Mouse (Mus musculus): ENCODE results near the gene Oxa1l. TPM values are rescaled to one million over a fixed set of nuclear protein-coding genes. Genes with fewer than 3 reads are reported as not detected.

The Oxa1l gene
- polyA plus RNA-seq, 1 experiment from 2014 or later, result 53.2 TPM

DNA sequence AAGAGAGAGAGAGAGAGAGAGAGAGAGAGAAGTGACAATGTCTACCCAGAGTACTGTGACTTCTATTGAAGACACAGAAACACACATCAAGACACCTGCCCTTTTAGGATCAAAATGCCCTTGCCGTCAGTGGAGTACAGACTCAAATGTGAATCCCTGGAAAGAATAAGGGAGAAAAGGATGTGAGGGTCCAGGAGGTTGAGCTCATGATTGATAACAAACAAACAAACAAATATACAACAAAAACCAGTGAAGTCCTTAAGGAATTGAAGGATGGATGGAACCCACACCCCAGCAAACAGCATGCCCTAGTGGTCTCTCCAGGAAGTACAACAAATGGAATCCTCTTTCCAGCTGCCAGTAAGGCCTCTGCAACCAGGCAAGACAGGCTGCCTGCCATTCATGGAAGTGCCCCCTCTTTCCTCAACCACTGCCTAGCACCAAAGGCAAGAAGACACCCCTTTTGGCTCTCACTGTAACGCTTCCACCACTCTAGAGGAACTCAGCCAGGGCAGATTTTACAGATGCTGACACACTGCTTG, 52.1 kb downstream of the Oxa1l start:
- Histone ChIP-seq H3K36me3 (no peaks in the 10 kb centered on the region), H3K9ac (no peak overlapping the region), H3K4me3 (peak overlapping the region; percentile 30; the same call in 1 of the 2 replicates), H3K4me2 (peak overlapping the region; percentile 56), H3K27ac (peak overlapping the region; percentile 46; the same call in 1 of the 2 replicates), H3K9me3 (replicated peaks) (no peaks in the 10 kb centered on the region), H3K27me3 (no peaks in the 10 kb centered on the region), H3K4me1 (replicated peaks) (peaks cover 51% of the 10 kb centered on the region)
- WGBS, result 48% methylated on average over 2 of the region's 2 CpGs
- ATAC-seq (replicated peaks; ENCODE audit: insufficient number of reproducible peaks, insufficient read depth, low FRiP score, low read depth), result no peak

DNA sequence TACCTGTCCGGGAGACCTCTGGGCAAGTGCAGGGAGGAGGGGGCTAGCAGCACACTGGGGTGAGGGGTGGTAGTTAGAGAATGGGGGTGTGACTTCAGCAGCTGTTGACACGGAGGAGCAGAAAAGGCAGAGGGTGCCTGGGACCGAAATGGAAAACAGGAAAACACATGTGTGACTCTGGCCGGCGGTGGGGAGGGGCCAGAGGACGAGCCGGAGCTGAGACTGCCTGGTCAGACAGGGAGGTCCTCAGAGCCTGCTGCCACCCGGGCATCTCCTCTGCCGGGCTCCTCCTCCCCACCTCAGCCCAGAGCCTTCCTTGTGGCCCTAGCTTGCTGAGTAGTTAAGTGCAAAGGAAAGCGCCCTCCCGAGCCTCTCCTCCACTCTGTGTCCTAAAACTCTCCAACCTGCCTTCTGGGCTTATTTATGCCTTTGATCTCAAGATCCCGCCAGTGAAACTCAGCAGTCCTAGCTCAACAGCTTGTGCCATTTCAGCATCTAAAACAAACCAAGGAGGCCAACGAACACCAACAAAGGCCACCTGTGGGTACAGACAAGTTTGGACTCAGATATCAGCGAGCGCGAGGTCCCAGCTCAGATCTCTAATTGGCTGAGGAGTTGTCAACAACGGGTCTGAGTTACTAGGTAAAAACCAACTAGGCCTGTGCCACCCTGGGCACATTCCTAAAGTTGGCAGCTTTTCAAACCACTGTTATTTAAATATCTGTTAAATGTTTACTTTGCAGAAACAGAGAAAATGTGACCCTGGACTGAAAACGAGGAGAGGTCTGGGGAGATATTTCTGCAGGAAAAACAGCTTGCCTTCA, 53.5 kb downstream of the Oxa1l start:
- Histone ChIP-seq H3K9ac (peak overlapping the region; percentile 27; the same call in 1 of the 2 replicates), H3K27me3 (no peaks in the 10 kb centered on the region), H3K4me1 (replicated peaks) (peaks cover 51% of the 10 kb centered on the region), H3K4me3 (peak overlapping the region; percentile 30), H3K27ac (peak overlapping the region; percentile 46), H3K4me2 (peak overlapping the region; percentile 56), H3K36me3 (no peaks in the 10 kb centered on the region), H3K9me3 (replicated peaks) (no peaks in the 10 kb centered on the region)
- no peak for ATAC-seq (replicated peaks; ENCODE audit: insufficient number of reproducible peaks, insufficient read depth, low FRiP score, low read depth)
- 15% methylated on average over 18 of the region's 18 CpGs for WGBS

DNA sequence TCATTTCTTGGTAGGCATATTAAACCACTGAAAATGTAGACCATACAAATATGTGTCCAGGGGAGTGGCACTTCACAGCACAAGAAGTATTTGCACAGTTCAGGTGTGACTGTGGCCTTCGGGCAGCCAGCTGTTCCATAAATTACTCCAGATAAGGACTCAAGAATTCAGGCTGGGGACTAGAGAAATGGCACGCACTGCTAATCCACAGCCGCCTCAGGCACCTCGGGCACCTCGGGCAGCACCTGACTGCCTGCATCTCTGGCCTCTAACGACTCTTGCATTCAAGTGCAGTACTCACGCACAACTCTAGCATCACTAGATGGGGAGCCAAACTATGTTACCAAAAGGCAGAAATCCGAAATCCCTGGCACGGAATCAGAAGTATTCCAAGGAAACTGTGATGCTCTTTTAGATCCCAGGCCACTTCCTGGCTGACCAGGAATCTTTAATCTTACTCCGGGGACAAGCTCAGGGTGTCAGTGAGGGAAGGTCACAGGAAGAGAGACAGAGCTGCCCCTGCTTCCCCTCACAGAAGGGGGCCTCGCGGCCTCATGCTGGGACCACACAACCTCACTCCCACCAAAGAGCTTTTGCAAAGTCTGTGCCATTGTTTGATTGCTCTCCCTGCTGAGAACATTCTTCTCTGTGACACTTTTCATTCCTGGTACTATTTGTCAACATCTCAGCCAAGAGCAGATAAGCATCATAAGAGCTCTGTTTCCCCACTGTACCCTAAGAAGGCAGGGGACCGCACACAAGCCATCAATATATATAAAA, 54.8 kb downstream of the Oxa1l start:
- no peak overlapping the region for H3K9ac ChIP-seq
- peaks cover 38% of the 10 kb centered on the region for H3K4me1 ChIP-seq (replicated peaks)
- 0 out of 2 replicates have a peak overlapping the region, but pooled peaks have one; percentile 32 for H3K27ac ChIP-seq
- H3K4me2 ChIP-seq, result no peak overlapping the region
- no peaks in the 10 kb centered on the region for H3K9me3 ChIP-seq (replicated peaks)
- no peaks in the 10 kb centered on the region for H3K27me3 ChIP-seq
- ATAC-seq (replicated peaks; ENCODE audit: insufficient number of reproducible peaks, insufficient read depth, low FRiP score, low read depth), result no peak
- no peak overlapping the region for H3K4me3 ChIP-seq
- no peaks in the 10 kb centered on the region for H3K36me3 ChIP-seq
- 28% methylated on average over 13 of the region's 13 CpGs for WGBS

DNA sequence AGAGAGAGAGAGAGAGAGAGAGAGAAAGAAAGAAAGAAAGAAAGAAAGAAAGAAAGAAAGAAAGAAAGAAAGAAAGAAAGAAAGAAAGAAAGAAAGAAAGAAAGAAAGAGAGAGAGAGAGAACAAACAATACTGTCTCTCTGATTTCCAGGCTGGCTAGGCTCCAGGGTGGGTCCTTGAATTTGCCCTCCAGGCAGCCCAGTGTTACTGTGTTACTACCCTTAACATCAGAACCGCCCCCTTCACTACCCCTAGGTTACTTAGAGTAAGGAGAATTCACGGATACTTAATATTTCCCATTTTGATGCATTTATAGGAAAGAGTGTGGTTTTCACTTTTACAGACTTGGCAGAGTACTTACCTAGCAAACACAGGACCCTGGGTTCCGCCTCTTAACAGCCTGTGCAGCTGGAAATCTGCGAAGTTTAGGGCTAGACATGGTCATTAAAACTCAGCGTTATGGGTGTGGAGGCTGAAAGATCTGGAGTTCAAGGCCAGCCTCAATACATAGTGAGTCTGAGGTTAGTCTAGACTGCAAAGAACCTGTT, 55.7 kb downstream of the Oxa1l start:
- Histone ChIP-seq H3K4me3 (no peak overlapping the region), H3K4me2 (no peak overlapping the region), H3K9ac (no peak overlapping the region), H3K27ac (no peak overlapping the region), H3K27me3 (no peaks in the 10 kb centered on the region), H3K4me1 (replicated peaks) (peaks cover 37% of the 10 kb centered on the region), H3K36me3 (no peaks in the 10 kb centered on the region), H3K9me3 (replicated peaks) (no peaks in the 10 kb centered on the region)
- 68% methylated on average over 5 of the region's 5 CpGs for WGBS
- no peak for ATAC-seq (replicated peaks; ENCODE audit: insufficient number of reproducible peaks, insufficient read depth, low FRiP score, low read depth)

DNA sequence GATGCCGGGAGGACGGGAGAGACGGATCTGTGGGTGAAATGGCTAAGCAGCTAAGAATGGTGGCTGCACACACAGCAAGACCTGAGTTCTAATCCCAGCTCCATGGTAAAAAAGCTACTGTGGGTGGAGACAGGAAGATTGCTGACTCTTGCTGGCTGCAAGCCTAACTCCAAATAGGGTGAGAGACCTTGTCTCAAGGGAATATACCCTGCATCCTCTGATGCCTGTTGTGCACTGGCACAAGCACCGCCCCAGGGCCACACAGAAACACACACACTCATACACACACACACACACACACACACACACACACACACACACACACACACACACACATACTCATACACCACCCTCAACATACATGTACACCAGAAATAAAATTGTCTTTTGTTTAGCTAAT, 56.2 kb downstream of the Oxa1l start:
- Histone ChIP-seq H3K36me3 (no peaks in the 10 kb centered on the region), H3K9ac (no peak overlapping the region), H3K27ac (no peak overlapping the region), H3K4me1 (replicated peaks) (peaks cover 37% of the 10 kb centered on the region), H3K4me2 (no peak overlapping the region), H3K27me3 (no peaks in the 10 kb centered on the region), H3K9me3 (replicated peaks) (no peaks in the 10 kb centered on the region), H3K4me3 (no peak overlapping the region; the same call in 1 of the 2 replicates)
- 79% methylated on average over 4 of the region's 4 CpGs for WGBS
- no peak for ATAC-seq (replicated peaks; ENCODE audit: insufficient number of reproducible peaks, insufficient read depth, low FRiP score, low read depth)

DNA sequence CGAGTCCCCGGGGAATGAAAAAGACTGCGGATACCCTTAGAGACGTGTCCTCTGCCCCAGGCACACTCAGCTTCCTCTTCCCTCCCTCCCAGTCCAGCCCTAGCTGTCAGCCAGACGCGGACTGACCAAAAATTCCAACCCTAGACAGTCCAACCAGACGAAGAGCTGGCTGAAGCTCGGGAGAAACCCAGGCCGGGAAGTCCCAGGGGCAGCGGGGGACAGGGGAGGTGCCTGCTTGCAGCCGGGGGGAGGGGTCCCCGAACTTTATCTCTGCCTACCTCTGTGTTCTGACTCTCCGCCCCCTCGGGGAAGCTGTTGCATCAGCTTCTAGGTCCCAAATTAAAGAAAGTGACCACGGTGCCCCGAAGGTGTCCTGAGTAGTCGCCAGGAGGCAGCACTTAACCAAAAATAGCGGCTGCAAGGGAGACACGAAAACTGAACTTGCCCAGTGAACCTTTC, 57.0 kb downstream of the Oxa1l start, which contains the start of gene Slc7a7:
Gene Slc7a7, minus strand, starts transcription at position 158 of the 459 bp plus-strand sequence.
- Histone ChIP-seq H3K4me1 (replicated peaks) (peaks cover 37% of the 10 kb centered on the region), H3K9ac (no peak within 1 kb of the TSS), H3K27ac (peak within 1 kb of the TSS; percentile 3; the same call in 1 of the 2 replicates), H3K4me3 (peak within 1 kb of the TSS; percentile 29), H3K4me2 (peak within 1 kb of the TSS; percentile 55), H3K27me3 (no peaks in the 10 kb centered on the region), H3K9me3 (replicated peaks) (no peaks in the 10 kb centered on the region), H3K36me3 (no peaks in the 10 kb centered on the region)
- peak; percentile 54; the same call in 1 of the 2 replicates for ATAC-seq (replicated peaks; ENCODE audit: insufficient number of reproducible peaks, insufficient read depth, low FRiP score, low read depth)
- WGBS, result 5% methylated on average over 19 of the region's 19 CpGs

Other genes with a start within 250 kb of the Oxa1l start
- 355 and 362 TPM in 2 replicates for gene Dad1, start 106.7 kb upstream of the Oxa1l start, polyA plus RNA-seq (2015; fragmentation: Nextera tagmentation; extraction: Ambion mirVana)
- gene Abhd4, start 106.6 kb upstream of the Oxa1l start, polyA plus RNA-seq (2015; fragmentation: Nextera tagmentation; extraction: Ambion mirVana), result 96.0 and 106 TPM in 2 replicates
- 0.03 TPM in 1 of 2 replicates, not detected in the other for gene Olfr49, start 75.9 kb upstream of the Oxa1l start, polyA plus RNA-seq (2015; fragmentation: Nextera tagmentation; extraction: Ambion mirVana)
- gene Slc7a7, start 56.9 kb downstream of the Oxa1l start, polyA plus RNA-seq (2015; fragmentation: Nextera tagmentation; extraction: Ambion mirVana), result 7.7 and 11.0 TPM in 2 replicates
- gene Mrpl52, start 66.1 kb downstream of the Oxa1l start, polyA plus RNA-seq (2015; fragmentation: Nextera tagmentation; extraction: Ambion mirVana), result 196 and 285 TPM in 2 replicates
- 91.2 and 125 TPM in 2 replicates for gene Mmp14, start 70.8 kb downstream of the Oxa1l start, polyA plus RNA-seq (2015; fragmentation: Nextera tagmentation; extraction: Ambion mirVana)
- gene Lrp10, start 103.3 kb downstream of the Oxa1l start, polyA plus RNA-seq (2015; fragmentation: Nextera tagmentation; extraction: Ambion mirVana), result 41.9 and 51.6 TPM in 2 replicates
- gene Rem2, start 115.3 kb downstream of the Oxa1l start, polyA plus RNA-seq (2015; fragmentation: Nextera tagmentation; extraction: Ambion mirVana), result 1.1 and 1.9 TPM in 2 replicates
- gene Prmt5, start 156.7 kb downstream of the Oxa1l start, polyA plus RNA-seq (2015; fragmentation: Nextera tagmentation; extraction: Ambion mirVana), result 47.4 and 57.4 TPM in 2 replicates
- 34.0 and 39.8 TPM in 2 replicates for gene Haus4, start 193.8 kb downstream of the Oxa1l start, polyA plus RNA-seq (2015; fragmentation: Nextera tagmentation; extraction: Ambion mirVana)
- gene Ajuba, start 216.7 kb downstream of the Oxa1l start, polyA plus RNA-seq (2015; fragmentation: Nextera tagmentation; extraction: Ambion mirVana), result 23.1 and 35.5 TPM in 2 replicates
- gene 4931414P19Rik, start 245.2 kb downstream of the Oxa1l start, polyA plus RNA-seq (2015; fragmentation: Nextera tagmentation; extraction: Ambion mirVana), result 4.8 and 5.0 TPM in 2 replicates

Data from heart, embryonic 15.5 days (tissue).